Mouse (Mus musculus): Measurements from ENCODE around the gene Syt10. TPM values are rescaled to one million over a fixed set of nuclear protein-coding genes. Genes with fewer than 3 reads are reported as not detected.
"Not testable (repeated sequence)": the region's sequence is repeated elsewhere in the genome, so short reads cannot be mapped to it uniquely, and the experiment has no call there.

Gene Syt10
- polyA plus RNA-seq (2015; fragmentation: Nextera tagmentation; extraction: Ambion mirVana): 0.24 and 0.41 TPM in 2 replicates

- Histone ChIP-seq H3K36me3 (ENCODE audit: control insufficient read depth, insufficient read depth, low read length) (no peaks in the 10 kb centered on the region), H3K27ac (ENCODE audit: low read length) (no peak within 1 kb of the TSS), H3K4me3 (replicated peaks; ENCODE audit: low read length) (peak within 1 kb of the TSS; percentile 43), H3K4me1 (ENCODE audit: control insufficient read depth, insufficient read depth, low read length) (0 out of 2 replicates have a peak, but pooled peaks cover 3% of the 10 kb centered on the region), H3K27me3 (ENCODE audit: control insufficient read depth, insufficient read depth, low read length) (peaks cover 24% of the 10 kb centered on the region), H3K4me2 (ENCODE audit: low read depth, low read length) (peak within 1 kb of the TSS; percentile 66), H3K9me3 (replicated peaks; ENCODE audit: control insufficient read depth, low read length) (0 out of 2 replicates have a peak, but pooled peaks cover 3% of the 10 kb centered on the region), H3K9ac (ENCODE audit: low read length) (no peak within 1 kb of the TSS)
- WGBS: under 1% methylated on average over 53 of the region's 53 CpGs
- no peak for ATAC-seq (ENCODE audit: insufficient read depth, low FRiP score)
Observed at GRCm38 (mm10) chr15:89841364-89842017, at the start of gene Syt10. TSS of gene Syt10 (minus strand) at chr15:89841860.

DNA sequence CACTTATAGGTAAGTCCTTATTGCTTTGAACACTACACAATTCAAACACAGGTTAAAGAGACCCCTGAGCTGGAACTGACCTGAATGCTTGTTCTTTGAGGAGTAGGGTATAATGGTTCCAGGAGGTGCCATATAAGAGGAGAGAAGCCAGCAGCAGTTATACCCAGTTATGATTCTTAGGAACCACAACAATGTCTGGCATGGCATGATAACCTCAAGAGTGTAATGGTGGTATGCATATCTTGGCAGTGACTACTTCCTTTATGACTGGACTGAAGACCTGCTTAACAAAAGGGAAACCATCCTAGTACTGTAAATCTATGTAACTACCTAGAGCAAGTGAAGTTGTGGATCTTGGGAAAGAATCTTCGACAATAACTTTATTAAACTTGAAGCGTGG, 42.1 kb upstream of the Syt10 start:
- Histone ChIP-seq H3K9ac (ENCODE audit: low read length) (no peak overlapping the region), H3K4me3 (replicated peaks; ENCODE audit: low read length) (no peak overlapping the region), H3K4me2 (ENCODE audit: low read depth, low read length) (no peak overlapping the region), H3K9me3 (replicated peaks; ENCODE audit: control insufficient read depth, low read length) (no peaks in the 10 kb centered on the region), H3K4me1 (ENCODE audit: control insufficient read depth, insufficient read depth, low read length) (no peaks in the 10 kb centered on the region), H3K36me3 (ENCODE audit: control insufficient read depth, insufficient read depth, low read length) (no peaks in the 10 kb centered on the region), H3K27ac (ENCODE audit: low read length) (no peak overlapping the region), H3K27me3 (ENCODE audit: control insufficient read depth, insufficient read depth, low read length) (no peaks in the 10 kb centered on the region)
- 97% methylated on average over 2 of the region's 2 CpGs for WGBS
- no peak for ATAC-seq (ENCODE audit: insufficient read depth, low FRiP score)

DNA sequence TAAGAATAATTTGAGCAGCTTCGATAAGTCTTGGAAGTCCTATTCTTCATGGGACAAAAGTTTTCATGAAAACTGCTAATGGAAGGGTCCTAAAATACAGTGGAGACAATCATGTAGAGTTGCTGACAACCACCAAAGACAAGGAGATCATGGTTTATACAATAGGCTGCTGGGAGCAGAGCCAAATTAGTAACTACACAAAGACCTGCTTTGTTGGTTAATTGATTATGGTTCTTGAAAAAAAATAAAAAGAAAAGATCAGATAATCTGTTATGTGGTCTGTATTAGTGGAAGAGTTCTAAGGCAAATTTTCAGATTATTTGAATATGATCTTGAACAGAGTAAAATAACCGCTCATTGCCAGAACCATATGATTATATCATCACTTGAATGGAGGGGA, 37.3 kb upstream of the Syt10 start:
- Histone ChIP-seq H3K9ac (ENCODE audit: low read length) (no peak overlapping the region), H3K9me3 (replicated peaks; ENCODE audit: control insufficient read depth, low read length) (no peaks in the 10 kb centered on the region), H3K36me3 (ENCODE audit: control insufficient read depth, insufficient read depth, low read length) (no peaks in the 10 kb centered on the region), H3K27ac (ENCODE audit: low read length) (no peak overlapping the region), H3K4me1 (ENCODE audit: control insufficient read depth, insufficient read depth, low read length) (no peaks in the 10 kb centered on the region), H3K4me3 (replicated peaks; ENCODE audit: low read length) (no peak overlapping the region), H3K27me3 (ENCODE audit: control insufficient read depth, insufficient read depth, low read length) (no peaks in the 10 kb centered on the region), H3K4me2 (ENCODE audit: low read depth, low read length) (no peak overlapping the region)
- ATAC-seq (ENCODE audit: insufficient read depth, low FRiP score): no peak
- WGBS: 85% methylated on average over 2 of the region's 2 CpGs

DNA sequence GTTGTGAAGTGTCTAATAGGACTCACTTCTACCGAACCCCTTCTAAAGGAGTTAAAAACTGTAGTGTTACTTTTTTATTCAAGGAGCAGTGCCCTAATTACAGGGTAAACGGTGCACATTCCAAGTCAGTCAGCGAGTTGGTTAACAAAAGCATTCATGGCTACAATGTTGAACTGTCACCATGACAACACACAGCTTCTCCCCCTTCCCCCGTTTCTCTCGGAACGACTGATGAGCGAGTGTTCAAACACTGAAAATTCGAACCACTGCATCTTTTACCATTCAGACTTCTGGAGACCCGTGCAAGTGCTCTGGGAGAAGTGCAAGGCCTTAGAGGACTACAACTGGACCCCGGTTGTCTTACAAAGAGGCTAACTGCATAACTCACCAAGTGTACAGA, 25.6 kb downstream of the Syt10 start:
- H3K4me1 ChIP-seq (ENCODE audit: control insufficient read depth, insufficient read depth, low read length): no peaks in the 10 kb centered on the region
- 50% methylated on average over 10 of the region's 10 CpGs for whole genome bisulfite sequencing

DNA sequence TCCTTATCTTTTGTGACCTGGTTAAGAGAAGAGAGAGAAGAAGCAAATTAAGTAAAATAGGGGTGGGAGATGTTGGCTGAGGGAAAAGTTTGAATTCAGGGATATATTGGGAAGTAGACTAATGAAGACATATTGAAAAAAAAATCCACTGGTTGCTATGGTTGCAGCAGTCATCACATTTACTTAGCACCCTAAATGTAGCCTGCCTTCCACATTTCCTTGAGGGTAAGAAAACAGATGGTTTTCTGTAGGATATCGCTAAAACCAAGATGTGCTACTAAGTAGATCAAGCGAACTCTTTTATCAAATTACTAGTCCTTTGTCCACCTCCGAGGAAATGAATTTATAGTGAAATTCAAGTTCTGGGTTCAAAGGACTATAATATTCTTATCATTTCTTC, 37.2 kb downstream of the Syt10 start:
- Histone ChIP-seq H3K9me3 (replicated peaks; ENCODE audit: control insufficient read depth, low read length) (no peaks in the 10 kb centered on the region), H3K4me3 (replicated peaks; ENCODE audit: low read length) (no peak overlapping the region), H3K9ac (ENCODE audit: low read length) (no peak overlapping the region), H3K27me3 (ENCODE audit: control insufficient read depth, insufficient read depth, low read length) (no peaks in the 10 kb centered on the region), H3K4me1 (ENCODE audit: control insufficient read depth, insufficient read depth, low read length) (no peaks in the 10 kb centered on the region), H3K4me2 (ENCODE audit: low read depth, low read length) (no peak overlapping the region), H3K36me3 (ENCODE audit: control insufficient read depth, insufficient read depth, low read length) (no peaks in the 10 kb centered on the region), H3K27ac (ENCODE audit: low read length) (no peak overlapping the region)
- ATAC-seq (ENCODE audit: insufficient read depth, low FRiP score): no peak
- 84% methylated on average over 3 of the region's 3 CpGs for whole genome bisulfite sequencing

More for the DNA sequence above, 25.6 kb downstream of the Syt10 start:
- Histone ChIP-seq H3K36me3 (ENCODE audit: control insufficient read depth, insufficient read depth, low read length) (no peaks in the 10 kb centered on the region), H3K9me3 (replicated peaks; ENCODE audit: control insufficient read depth, low read length) (no peaks in the 10 kb centered on the region), H3K27ac (ENCODE audit: low read length) (no peak overlapping the region), H3K4me2 (ENCODE audit: low read depth, low read length) (no peak overlapping the region), H3K27me3 (ENCODE audit: control insufficient read depth, insufficient read depth, low read length) (no peaks in the 10 kb centered on the region), H3K4me3 (replicated peaks; ENCODE audit: low read length) (no peak overlapping the region), H3K9ac (ENCODE audit: low read length) (no peak overlapping the region)
- ATAC-seq (ENCODE audit: insufficient read depth, low FRiP score): no peak

- Histone ChIP-seq H3K9me3 (replicated peaks; ENCODE audit: control insufficient read depth, low read length) (no peaks in the 10 kb centered on the region), H3K27ac (ENCODE audit: low read length) (no peak overlapping the region), H3K9ac (ENCODE audit: low read length) (no peak overlapping the region), H3K4me3 (replicated peaks; ENCODE audit: low read length) (no peak overlapping the region), H3K36me3 (ENCODE audit: control insufficient read depth, insufficient read depth, low read length) (no peaks in the 10 kb centered on the region), H3K27me3 (ENCODE audit: control insufficient read depth, insufficient read depth, low read length) (no peaks in the 10 kb centered on the region), H3K4me2 (ENCODE audit: low read depth, low read length) (no peak overlapping the region), H3K4me1 (ENCODE audit: control insufficient read depth, insufficient read depth, low read length) (no peaks in the 10 kb centered on the region)
- no peak for ATAC-seq (ENCODE audit: insufficient read depth, low FRiP score)
- 75% methylated on average over 9 of the region's 9 CpGs for WGBS
Observed at GRCm38 (mm10) chr15:89779928-89780327, 61.7 kb downstream of the Syt10 start.

GRCm38 (mm10) chr15:89766016-89766415, 75.6 kb downstream of the Syt10 start:
- H3K36me3 ChIP-seq (ENCODE audit: control insufficient read depth, insufficient read depth, low read length); H3K4me2 ChIP-seq (ENCODE audit: low read depth, low read length); H3K9me3 ChIP-seq (replicated peaks; ENCODE audit: control insufficient read depth, low read length); H3K27me3 ChIP-seq (ENCODE audit: control insufficient read depth, insufficient read depth, low read length); H3K4me3 ChIP-seq (replicated peaks; ENCODE audit: low read length); ATAC-seq (ENCODE audit: insufficient read depth, low FRiP score); H3K4me1 ChIP-seq (ENCODE audit: control insufficient read depth, insufficient read depth, low read length); H3K27ac ChIP-seq (ENCODE audit: low read length); H3K9ac ChIP-seq (ENCODE audit: low read length): not testable (repeated sequence)
- WGBS: 83% methylated on average over 10 of the region's 13 CpGs

DNA sequence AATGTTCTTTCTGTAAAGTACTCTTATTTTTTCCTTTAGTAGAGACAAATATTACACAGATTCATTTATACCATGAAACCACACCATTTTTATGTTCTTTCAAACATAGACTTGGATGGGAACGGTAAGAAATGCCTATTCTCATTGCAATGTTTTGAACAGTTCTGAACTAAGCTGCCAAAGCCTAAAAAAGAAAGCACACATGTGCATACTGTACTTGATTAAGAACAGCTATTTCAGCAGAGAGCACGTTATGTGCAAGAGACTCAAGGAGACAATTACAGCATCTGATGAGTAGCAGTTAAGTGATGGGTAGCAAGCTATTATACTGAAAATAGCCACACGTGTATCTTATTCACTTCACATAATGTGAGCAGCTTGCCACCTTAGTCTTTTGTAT, 108.0 kb downstream of the Syt10 start:
- H3K27me3 ChIP-seq (ENCODE audit: control insufficient read depth, insufficient read depth, low read length): no peaks in the 10 kb centered on the region
- no peaks in the 10 kb centered on the region for H3K4me1 ChIP-seq (ENCODE audit: control insufficient read depth, insufficient read depth, low read length)
- H3K4me3 ChIP-seq (replicated peaks; ENCODE audit: low read length): no peak overlapping the region
- H3K9ac ChIP-seq (ENCODE audit: low read length): no peak overlapping the region
- 77% methylated on average over 3 of the region's 3 CpGs for WGBS
- H3K4me2 ChIP-seq (ENCODE audit: low read depth, low read length): no peak overlapping the region
- H3K9me3 ChIP-seq (replicated peaks; ENCODE audit: control insufficient read depth, low read length): no peaks in the 10 kb centered on the region
- no peaks in the 10 kb centered on the region for H3K36me3 ChIP-seq (ENCODE audit: control insufficient read depth, insufficient read depth, low read length)
- ATAC-seq (ENCODE audit: insufficient read depth, low FRiP score): no peak
- H3K27ac ChIP-seq (ENCODE audit: low read length): no peak overlapping the region
